Mouse (Mus musculus) subcutaneous adipose tissue, adult 2 months (tissue): Measurements from ENCODE around the gene Tacc2. TPM values are rescaled to one million over a fixed set of nuclear protein-coding genes. Genes with fewer than 3 reads are reported as not detected.

Experiments used
- polyA plus RNA-seq: library from polyadenylated mRNA; depleted of rRNA; stranded (reverse); fragments of >200 nt; gene quantifications from 2 replicates; pipeline ENCODE4 v1.2.3, GENCODE M21; 2012; ENCODE audit warnings: low replicate concordance; rRNA removed

Gene Tacc2
- polyA plus RNA-seq, result 41.5 and 58.7 TPM in 2 replicates

GRCm38 (mm10) chr7:130577388-130578003, at the start of gene Tacc2:
Tacc2 (plus strand) TSS chr7:130577438.

GRCm38 (mm10) chr7:130572821-130573220, 4.4 kb upstream of the Tacc2 start, which contains the start of gene Nsmce4a:
Nsmce4a (minus strand) TSS chr7:130573118.

GRCm38 (mm10) chr7:130773914-130774630, 196.8 kb downstream of the Tacc2 start, which contains the start of gene Btbd16:
Btbd16 (plus strand) TSS chr7:130774069.

Other genes starting within 250 kb of the Tacc2 start
- gene Ate1, start 57.1 kb upstream of the Tacc2 start, polyA plus RNA-seq, result 10.8 and 13.4 TPM in 2 replicates
- gene Nsmce4a, start 4.3 kb upstream of the Tacc2 start, polyA plus RNA-seq, result 23.4 and 51.3 TPM in 2 replicates
- gene Btbd16, start 196.6 kb downstream of the Tacc2 start, polyA plus RNA-seq, result not detected in 2 replicates